Mouse (Mus musculus) ES-E14 (cell line): Measurements from ENCODE around the gene Olfr774. TPM values are rescaled to one million over a fixed set of nuclear protein-coding genes. Genes with fewer than 3 reads are reported as not detected.

Experiments used
- DNase-seq: peaks from one replicate; pipeline ENCODE4 v3.0.0-alpha.2; 2013; ENCODE audit warnings: low read depth, low spot score
- H3K27ac ChIP-seq: 2 replicates; pipeline ENCODE4 v1.5.1; 2012; ENCODE audit warnings: low read depth, mild to moderate bottlenecking, low read length, moderate library complexity, mixed read lengths; ENCODE audit not compliant: poor library complexity, insufficient read depth, severe bottlenecking
- H3K36me3 ChIP-seq: 2 replicates; pipeline ENCODE4 v1.6.1; 2012; ENCODE audit warnings: mild to moderate bottlenecking, low read length, moderate library complexity, mixed read lengths; ENCODE audit not compliant: control insufficient read depth, poor library complexity, insufficient read depth, severe bottlenecking
- H3K4me1 ChIP-seq, 2 experiments: fragments of 150-350 bp in 1 of 2; sonication (generic) in 1 of 2; 2 replicates each; pipeline ENCODE4 v1.6.1; 2012; ENCODE audit warnings: low read length in 2 of 2, mild to moderate bottlenecking in 1 of 2, mixed read lengths in 1 of 2; ENCODE audit not compliant: control insufficient read depth in 2 of 2, insufficient read depth in 2 of 2, poor library complexity in 1 of 2
- H3K4me3 ChIP-seq, 2 experiments: fragments of 150-350 bp in 1 of 2; sonication (generic) in 1 of 2; 2 replicates each; pipeline ENCODE4 v1.5.1; 2012; ENCODE audit warnings: low read length in 2 of 2, low read depth in 1 of 2, mild to moderate bottlenecking in 1 of 2, mixed read lengths in 1 of 2; ENCODE audit not compliant: insufficient read depth in 1 of 2, poor library complexity in 1 of 2, severe bottlenecking in 1 of 2
- H3K9ac ChIP-seq: 2 replicates; pipeline ENCODE4 v1.6.1; 2012; ENCODE audit warnings: low read depth, mild to moderate bottlenecking, low read length, mixed read lengths; ENCODE audit not compliant: poor library complexity, insufficient read depth, severe bottlenecking
- H3K9me3 ChIP-seq: fragments of 150-350 bp; sonication (generic); 2 replicates; pipeline ENCODE4 v1.6.1; 2012; ENCODE audit warnings: low read depth, mild to moderate bottlenecking, low read length; ENCODE audit not compliant: control insufficient read depth, insufficient read depth
- CHD2 ChIP-seq: IDR thresholded peaks from 2 replicates; pipeline ENCODE4 v1.6.1; 2014; ENCODE audit warnings: mild to moderate bottlenecking, low read depth, low read length, inconsistent platforms
- HCFC1 ChIP-seq: IDR thresholded peaks from 2 replicates; pipeline ENCODE4 v1.6.1; 2012; ENCODE audit warnings: low read length, inconsistent platforms, borderline replicate concordance; ENCODE audit not compliant: insufficient read depth
- MAFK ChIP-seq: IDR thresholded peaks from 2 replicates; pipeline ENCODE4 v1.6.1; 2014; ENCODE audit warnings: mild to moderate bottlenecking, low read depth, low read length, inconsistent platforms; ENCODE audit not compliant: insufficient read depth
- ZC3H11A ChIP-seq: IDR thresholded peaks from 2 replicates; pipeline ENCODE4 v1.6.1; 2012; ENCODE audit warnings: low read depth, mild to moderate bottlenecking, inconsistent platforms, low read length, borderline replicate concordance
- ZNF384 ChIP-seq: IDR thresholded peaks from 2 replicates; pipeline ENCODE4 v1.6.1; 2012; ENCODE audit warnings: low read depth, low read length, inconsistent platforms
- in situ Hi-C, 2 experiments: fragments of 600-800 bp; cut with MboI; formaldehyde crosslinking; loops; one replicate each; pipeline ENCODE4 v1.15.1; 2025; ENCODE audit warnings: low sequenced_read_pairs in 2 of 2, inconsistent platforms in 1 of 2; ENCODE audit not compliant: unreplicated experiment in 2 of 2
- total RNA-seq: library from RNA; depleted of rRNA; stranded (reverse); fragments of 300-350 nt; gene quantifications from 2 replicates; pipeline ENCODE4 v1.2.3, GENCODE M21; 2012; rRNA removed

Olfr774 gene
- total RNA-seq, 1 experiment = not detected

- Histone ChIP-seq H3K27ac (no peak within 1 kb of the TSS), H3K9ac (no peak within 1 kb of the TSS), H3K4me1 (no peaks in the 10 kb centered on the region), H3K4me3 (no peak within 1 kb of the TSS), H3K36me3 (no peaks in the 10 kb centered on the region), H3K9me3 (no peaks in the 10 kb centered on the region)
- no peak for DNase-seq
- TF ChIP-seq HCFC1 (no peak), ZNF384 (no peak), MAFK (no peak), CHD2 (no peak), ZC3H11A (no peak)
- in situ Hi-C loops = no loop called here
Observed at GRCm38 (mm10) chr10:129271081-129271535, 35.1 kb downstream of the Olfr774 start, which contains the start of gene Olfr777. TSS of gene Olfr777 (minus strand) at chr10:129271485.

Other genes starting within 250 kb of the Olfr774 start
- gene Olfr9, start 246.8 kb upstream of the Olfr774 start, total RNA-seq = not detected in 2 replicates
- gene Olfr763, start 225.4 kb upstream of the Olfr774 start, total RNA-seq = not detected in 2 replicates
- not detected in 2 replicates for gene Olfr764-ps1, start 196.3 kb upstream of the Olfr774 start, total RNA-seq
- gene Olfr765, start 186.2 kb upstream of the Olfr774 start, total RNA-seq = not detected in 2 replicates
- not detected in 2 replicates for gene Olfr766-ps1, start 167.2 kb upstream of the Olfr774 start, total RNA-seq
- not detected in 2 replicates for gene Olfr767, start 153.3 kb upstream of the Olfr774 start, total RNA-seq
- not detected in 2 replicates for gene Olfr768, start 136.8 kb upstream of the Olfr774 start, total RNA-seq
- not detected in 2 replicates for gene Olfr769, start 118.3 kb upstream of the Olfr774 start, total RNA-seq
- not detected in 2 replicates for gene Olfr770, start 97.2 kb upstream of the Olfr774 start, total RNA-seq
- gene Olfr771, start 71.5 kb upstream of the Olfr774 start, total RNA-seq = not detected in 2 replicates
- gene Olfr772, start 58.3 kb upstream of the Olfr774 start, total RNA-seq = 0.21 TPM in 1 of 2 replicates, not detected in the other
- not detected in 2 replicates for gene Olfr773, start 48.8 kb upstream of the Olfr774 start, total RNA-seq
- not detected in 2 replicates for gene Olfr775, start 12.2 kb downstream of the Olfr774 start, total RNA-seq
- not detected in 2 replicates for gene Olfr776, start 22.9 kb downstream of the Olfr774 start, total RNA-seq
- gene Olfr777, start 35.3 kb downstream of the Olfr774 start, total RNA-seq = not detected in 2 replicates
- gene Olfr780, start 81.9 kb downstream of the Olfr774 start, total RNA-seq = not detected in 2 replicates
- gene Olfr781, start 92.7 kb downstream of the Olfr774 start, total RNA-seq = not detected in 2 replicates
- not detected in 2 replicates for gene Olfr782, start 112.6 kb downstream of the Olfr774 start, total RNA-seq
- 0.21 and 0.22 TPM in 2 replicates for gene Olfr784, start 147.9 kb downstream of the Olfr774 start, total RNA-seq
- gene Olfr785, start 169.2 kb downstream of the Olfr774 start, total RNA-seq = not detected in 2 replicates
- not detected in 2 replicates for gene Olfr786, start 191.1 kb downstream of the Olfr774 start, total RNA-seq
- gene Olfr787, start 225.7 kb downstream of the Olfr774 start, total RNA-seq = 0.62 and 0.95 TPM in 2 replicates
- gene Olfr788, start 234.8 kb downstream of the Olfr774 start, total RNA-seq = 0.05 TPM in 1 of 2 replicates, not detected in the other
- not detected in 2 replicates for gene Olfr789, start 248.5 kb downstream of the Olfr774 start, total RNA-seq